Mouse (Mus musculus) G1E-ER4 (cell line): ENCODE results near the gene Tia1. TPM values are rescaled to one million over a fixed set of nuclear protein-coding genes. Genes with fewer than 3 reads are reported as not detected.

Experiments
- GATA1 ChIP-seq: IDR thresholded peaks from one replicate; pipeline ENCODE4 v1.8.0; 2012; ENCODE audit warnings: low read length, inconsistent platforms
- polyA plus RNA-seq: library from polyadenylated mRNA; stranded (reverse); fragments of >175 nt; gene quantifications from 2 replicates; pipeline ENCODE4 v1.2.3, GENCODE M21; 2012

Tia1 gene
- polyA plus RNA-seq, 1 experiment = 51.3 TPM

- no peak for TF ChIP-seq GATA1
These were observed 3.0 kb upstream of the Tia1 start for GRCm38 (mm10) chr6:86400972-86401371.

- TF ChIP-seq GATA1 = no peak
These were observed 1.1 kb upstream of the Tia1 start for GRCm38 (mm10) chr6:86402681-86403607.

GRCm38 (mm10) chr6:86403728-86404099 is 305 bp upstream of the Tia1 start:
- no peak for TF ChIP-seq GATA1

GRCm38 (mm10) chr6:86404996-86405395 is 977 bp downstream of the Tia1 start:
- no peak for TF ChIP-seq GATA1

GRCm38 (mm10) chr6:86406306-86406705 is 2.3 kb downstream of the Tia1 start:
- no peak for TF ChIP-seq GATA1

GRCm38 (mm10) chr6:86418711-86419110 is 14.7 kb downstream of the Tia1 start:
- TF ChIP-seq GATA1 = no peak

GRCm38 (mm10) chr6:86419239-86419638 is 15.2 kb downstream of the Tia1 start:
- TF ChIP-seq GATA1 = no peak

GRCm38 (mm10) chr6:86420491-86420890 is 16.5 kb downstream of the Tia1 start:
- no peak for TF ChIP-seq GATA1

- TF ChIP-seq GATA1 = no peak
These were observed 22.3 kb downstream of the Tia1 start, which contains the start of gene Gm44790 for GRCm38 (mm10) chr6:86426358-86426757. Gm44790 (plus strand) TSS chr6:86426658.

GRCm38 (mm10) chr6:86431531-86431930 is 27.5 kb downstream of the Tia1 start:
- TF ChIP-seq GATA1 = no peak

GRCm38 (mm10) chr6:86433696-86434095 is 29.7 kb downstream of the Tia1 start:
- TF ChIP-seq GATA1 = no peak

GRCm38 (mm10) chr6:86437711-86438110 is 33.7 kb downstream of the Tia1 start:
- no peak for TF ChIP-seq GATA1

- no peak for TF ChIP-seq GATA1
These were observed 34.5 kb downstream of the Tia1 start, which contains the start of gene C87436 for GRCm38 (mm10) chr6:86438272-86439118. C87436 (plus strand) TSS chr6:86438374.

GRCm38 (mm10) chr6:86439119-86439496 is 35.1 kb downstream of the Tia1 start:
- TF ChIP-seq GATA1 = no peak

- TF ChIP-seq GATA1 = no peak
These were observed 35.5 kb downstream of the Tia1 start for GRCm38 (mm10) chr6:86439531-86439930.

GRCm38 (mm10) chr6:86441571-86441970 is 37.6 kb downstream of the Tia1 start:
- no peak for TF ChIP-seq GATA1
